Mouse (Mus musculus) liver (tissue): ENCODE results near the gene Phgdh.
A peak's percentile ranks its signal among the peaks of the same experiment; 100 is the strongest.

Experiments used
- DNase-seq: peaks from one replicate; pipeline ENCODE4 v3.0.0-alpha.2; 2020; ENCODE audit warnings: mixed read lengths

Gene Phgdh

GRCm38 (mm10) chr3:98282422-98282821 lies 57.4 kb downstream of the Phgdh start:
- DNase-seq, result no peak

GRCm38 (mm10) chr3:98280933-98281678 lies 58.7 kb downstream of the Phgdh start:
- peak; percentile 62 for DNase-seq

GRCm38 (mm10) chr3:98280204-98280932 lies 59.4 kb downstream of the Phgdh start, which contains the start of gene Hmgcs2:
Gene Hmgcs2 (plus strand): TSS chr3:98280435.
- DNase-seq, result peak; percentile 61

GRCm38 (mm10) chr3:98279682-98280081 lies 60.1 kb downstream of the Phgdh start:
- DNase-seq, result no peak

GRCm38 (mm10) chr3:98273623-98274398 lies 66.0 kb downstream of the Phgdh start:
- DNase-seq, result no peak

- peak; percentile 14 for DNase-seq
These were observed 72.5 kb downstream of the Phgdh start for GRCm38 (mm10) chr3:98267249-98267651.
